Mouse (Mus musculus) hindbrain, embryonic 13.5 days (tissue): ENCODE measurements around the gene Itga11. TPM values are rescaled to one million over a fixed set of nuclear protein-coding genes. Genes with fewer than 3 reads are reported as not detected.

Experiments used
- ATAC-seq: fragments of 200-750 bp; cut with Nextera tagmentation; 2 replicates; pipeline ENCODE4 v1.8.0; 2017; ENCODE audit warnings: moderate TSS enrichment; ENCODE audit not compliant: low FRiP score
- H3K27ac ChIP-seq: fragments of 300-500 bp; sonication (generic); 2 replicates; pipeline ENCODE4 v1.5.1; 2015; ENCODE audit warnings: inconsistent platforms, mild to moderate bottlenecking, moderate library complexity
- H3K27me3 ChIP-seq: fragments of 300-500 bp; sonication (generic); 2 replicates; pipeline ENCODE4 v1.6.1; 2015; ENCODE audit warnings: mild to moderate bottlenecking, inconsistent platforms
- H3K36me3 ChIP-seq: fragments of 300-500 bp; sonication (generic); 2 replicates; pipeline ENCODE4 v1.6.1; 2015; ENCODE audit warnings: mild to moderate bottlenecking, inconsistent platforms
- H3K4me1 ChIP-seq: fragments of 300-500 bp; sonication (generic); replicated peaks from 2 replicates; pipeline ENCODE4 v1.6.1; 2015; ENCODE audit warnings: inconsistent platforms
- H3K4me2 ChIP-seq: fragments of 300-500 bp; sonication (generic); 2 replicates; pipeline ENCODE4 v1.6.1; 2015; ENCODE audit warnings: inconsistent platforms, mild to moderate bottlenecking, moderate library complexity
- H3K4me3 ChIP-seq: fragments of 300-500 bp; sonication (generic); 2 replicates; pipeline ENCODE4 v1.5.1; 2015; ENCODE audit warnings: mild to moderate bottlenecking, inconsistent platforms
- H3K9ac ChIP-seq: fragments of 300-500 bp; sonication (generic); 2 replicates; pipeline ENCODE4 v1.6.1; 2015; ENCODE audit warnings: mild to moderate bottlenecking, inconsistent platforms
- H3K9me3 ChIP-seq: fragments of 300-500 bp; sonication (generic); 2 replicates; pipeline ENCODE4 v1.6.1; 2016; ENCODE audit warnings: inconsistent platforms
- WGBS: fragments of 180-500 bp; shearing (Covaris S2); methylation state at CpG from one replicate; pipeline ENCODE4 v1.1.7; 2015; 5-methylcytosine and 5-hydroxymethylcytosine counted together
- polyA plus RNA-seq: library from polyadenylated mRNA; unstranded; fragments of >200 nt; fragmentation: Nextera tagmentation; extraction: Ambion mirVana; gene quantifications from 2 replicates; pipeline ENCODE4 v1.2.1, GENCODE M21; 2015

The Itga11 gene
- polyA plus RNA-seq, 1 experiment from 2014 or later: 1.7 TPM

- ATAC-seq: no peak
- peaks cover 9% of the 10 kb centered on the region for H3K4me1 ChIP-seq
- H3K27ac ChIP-seq: no peak overlapping the region
- H3K9me3 ChIP-seq: no peaks in the 10 kb centered on the region
- H3K4me2 ChIP-seq: no peak overlapping the region
- 62% methylated on average over 6 of the region's 6 CpGs for WGBS
- H3K4me3 ChIP-seq: no peak overlapping the region
- H3K36me3 ChIP-seq: no peaks in the 10 kb centered on the region
- no peak overlapping the region for H3K9ac ChIP-seq
- no peaks in the 10 kb centered on the region for H3K27me3 ChIP-seq
Measured at GRCm38 (mm10) chr9:62726472-62726871, 48.8 kb downstream of the Itga11 start.

DNA sequence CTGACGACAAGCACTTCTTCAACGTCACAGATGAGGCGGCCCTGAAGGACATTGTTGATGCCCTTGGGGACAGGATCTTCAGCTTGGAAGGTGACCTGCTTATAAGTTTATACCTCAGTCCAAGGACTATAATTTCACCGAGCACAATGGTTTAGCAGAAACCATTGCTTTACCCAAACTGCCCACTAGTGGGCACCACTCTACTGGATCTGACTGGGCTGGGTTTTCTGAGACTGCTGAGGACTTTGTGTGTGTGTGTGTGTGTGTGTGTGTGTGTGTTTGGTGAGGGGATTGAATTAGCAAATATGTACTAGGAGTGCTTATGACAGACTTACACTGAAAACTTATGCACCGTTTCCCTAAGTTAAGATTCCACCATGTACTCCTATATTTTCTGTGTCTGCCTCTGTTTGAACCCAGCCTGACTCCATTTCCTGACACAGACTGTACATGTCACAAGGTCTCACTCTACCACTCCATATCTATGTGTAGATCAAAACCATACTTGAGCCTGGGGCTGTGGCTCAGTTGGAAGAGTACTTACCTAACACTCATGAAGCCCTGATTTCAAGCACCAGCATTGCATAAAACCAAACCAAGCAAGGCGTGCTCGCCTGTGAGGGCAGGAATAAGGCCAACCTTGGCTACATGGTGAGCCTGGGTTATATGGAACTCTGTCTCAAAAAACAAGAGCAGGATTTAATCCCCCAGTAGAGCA, 67.1 kb downstream of the Itga11 start:
- no peak for ATAC-seq
- Histone ChIP-seq H3K4me1 (no peaks in the 10 kb centered on the region), H3K27me3 (0 out of 2 replicates have a peak, but pooled peaks cover 3% of the 10 kb centered on the region), H3K4me2 (no peak overlapping the region), H3K9ac (no peak overlapping the region), H3K9me3 (no peaks in the 10 kb centered on the region), H3K27ac (no peak overlapping the region), H3K36me3 (no peaks in the 10 kb centered on the region), H3K4me3 (no peak overlapping the region)
- WGBS: 54% methylated on average over 7 of the region's 7 CpGs

- H3K9ac ChIP-seq: no peak overlapping the region
- WGBS: 81% methylated on average over 6 of the region's 6 CpGs
- no peaks in the 10 kb centered on the region for H3K4me1 ChIP-seq
- no peak overlapping the region for H3K4me3 ChIP-seq
- no peaks in the 10 kb centered on the region for H3K9me3 ChIP-seq
- H3K27ac ChIP-seq: no peak overlapping the region
- no peaks in the 10 kb centered on the region for H3K36me3 ChIP-seq
- H3K4me2 ChIP-seq: no peak overlapping the region
- H3K27me3 ChIP-seq: 0 out of 2 replicates have a peak, but pooled peaks cover 3% of the 10 kb centered on the region
- ATAC-seq: no peak
Measured at GRCm38 (mm10) chr9:62746646-62747045, 69.0 kb downstream of the Itga11 start.

- Histone ChIP-seq H3K36me3 (no peaks in the 10 kb centered on the region), H3K27me3 (no peaks in the 10 kb centered on the region), H3K9ac (no peak overlapping the region), H3K4me3 (no peak overlapping the region), H3K4me1 (no peaks in the 10 kb centered on the region), H3K27ac (no peak overlapping the region), H3K4me2 (no peak overlapping the region), H3K9me3 (no peaks in the 10 kb centered on the region)
- no peak for ATAC-seq
- 64% methylated on average over 6 of the region's 6 CpGs for WGBS
Measured at GRCm38 (mm10) chr9:62749666-62750065, 72.0 kb downstream of the Itga11 start.

DNA sequence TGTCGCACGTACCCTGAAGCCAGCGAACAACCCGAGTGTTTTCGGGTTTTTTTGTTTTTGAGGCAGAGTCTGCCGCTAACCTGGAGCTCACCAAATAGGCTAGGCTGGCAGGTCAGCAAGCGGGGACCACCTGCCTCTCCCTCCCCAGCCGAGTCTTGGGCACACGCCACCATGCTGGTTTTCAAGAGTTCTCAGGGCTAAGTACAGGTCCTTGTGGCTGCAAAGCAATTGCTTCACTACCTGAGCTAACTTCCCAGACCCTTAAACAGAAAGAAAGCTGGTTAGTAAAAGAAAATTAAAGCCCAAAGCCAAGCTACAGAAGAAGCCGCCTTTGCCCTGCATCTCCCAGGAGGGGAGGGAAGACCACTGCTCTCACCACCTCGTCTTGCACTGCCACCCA, 72.8 kb downstream of the Itga11 start:
- no peak for ATAC-seq
- H3K4me1 ChIP-seq: no peaks in the 10 kb centered on the region
- 90% methylated on average over 11 of the region's 11 CpGs for WGBS
- no peaks in the 10 kb centered on the region for H3K27me3 ChIP-seq
- no peak overlapping the region for H3K4me2 ChIP-seq
- no peaks in the 10 kb centered on the region for H3K36me3 ChIP-seq
- no peak overlapping the region for H3K9ac ChIP-seq
- no peak overlapping the region for H3K27ac ChIP-seq
- no peak overlapping the region for H3K4me3 ChIP-seq
- H3K9me3 ChIP-seq: no peaks in the 10 kb centered on the region

DNA sequence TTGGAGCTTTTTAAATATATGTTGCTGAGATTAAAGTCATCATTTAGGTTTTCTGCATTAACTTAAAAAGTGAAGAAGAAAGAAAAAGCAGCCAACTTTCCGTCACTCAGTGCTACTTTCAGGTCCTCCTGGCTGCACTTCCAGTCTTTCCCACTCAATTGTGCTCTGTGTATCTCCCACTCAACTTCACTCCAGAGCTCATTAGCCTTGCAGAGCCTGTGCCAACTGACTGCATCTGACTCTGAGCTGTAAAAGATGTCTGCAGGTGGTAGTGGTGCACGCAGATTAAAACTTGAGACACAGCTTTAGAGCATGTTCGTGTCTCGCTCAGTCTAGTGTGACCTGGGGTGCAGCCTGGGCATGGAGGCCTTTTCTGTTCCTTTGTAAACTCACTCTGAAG, 80.7 kb downstream of the Itga11 start:
- no peak for ATAC-seq
- H3K27ac ChIP-seq: no peak overlapping the region
- H3K27me3 ChIP-seq: no peaks in the 10 kb centered on the region
- no peak overlapping the region for H3K9ac ChIP-seq
- H3K36me3 ChIP-seq: no peaks in the 10 kb centered on the region
- 74% methylated on average over 4 of the region's 4 CpGs for WGBS
- H3K4me2 ChIP-seq: no peak overlapping the region
- H3K4me3 ChIP-seq: no peak overlapping the region
- H3K9me3 ChIP-seq: no peaks in the 10 kb centered on the region
- H3K4me1 ChIP-seq: no peaks in the 10 kb centered on the region

DNA sequence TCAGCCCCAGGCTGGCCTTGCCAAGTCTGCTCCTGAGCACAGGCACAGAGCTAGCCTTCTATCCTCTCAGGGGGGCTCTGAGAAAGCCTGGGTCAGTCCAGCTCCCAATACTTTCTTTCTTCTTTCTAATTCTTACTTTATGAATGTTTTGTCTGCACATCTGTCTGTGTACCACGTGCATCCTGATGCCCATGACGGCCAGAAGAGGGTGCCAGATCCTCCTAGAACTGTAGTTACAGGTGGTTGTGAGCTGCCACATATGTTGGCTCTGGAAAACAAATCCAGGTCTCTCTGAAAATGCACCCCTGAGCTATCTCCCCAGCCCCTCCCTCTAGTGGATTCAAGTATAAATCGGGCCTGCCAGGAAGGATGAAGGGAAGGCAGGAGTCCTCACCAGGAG, 82.0 kb downstream of the Itga11 start:
- no peaks in the 10 kb centered on the region for H3K9me3 ChIP-seq
- no peak for ATAC-seq
- H3K27me3 ChIP-seq: no peaks in the 10 kb centered on the region
- 55% methylated on average over 3 of the region's 3 CpGs for WGBS
- peaks cover 3% of the 10 kb centered on the region; the same call in 1 of the 2 replicates for H3K4me1 ChIP-seq
- H3K4me2 ChIP-seq: no peak overlapping the region
- H3K9ac ChIP-seq: no peak overlapping the region
- no peaks in the 10 kb centered on the region for H3K36me3 ChIP-seq
- no peak overlapping the region for H3K27ac ChIP-seq
- no peak overlapping the region for H3K4me3 ChIP-seq

DNA sequence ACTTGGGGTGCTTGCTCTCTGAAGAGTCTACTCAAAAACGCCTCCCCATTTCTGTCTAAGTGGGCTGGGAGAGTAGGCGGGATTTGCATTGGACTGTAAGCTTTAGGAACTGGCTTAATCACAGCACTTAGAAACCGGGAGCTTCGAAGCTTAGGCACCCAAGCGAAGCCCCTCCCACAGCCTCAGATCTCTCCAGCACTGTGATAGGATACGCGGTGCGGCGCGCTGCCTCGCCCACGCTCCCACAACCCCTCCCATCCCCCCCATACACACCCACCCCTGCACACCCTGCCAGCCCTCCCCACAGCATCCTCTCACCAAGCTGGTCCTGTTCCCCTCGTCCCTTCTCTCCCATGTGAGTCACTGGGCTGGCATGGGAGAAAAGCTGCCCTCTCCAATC, 85.9 kb downstream of the Itga11 start:
- ATAC-seq: no peak
- H3K4me2 ChIP-seq: peak overlapping the region; percentile 33
- no peaks in the 10 kb centered on the region for H3K27me3 ChIP-seq
- no peak overlapping the region for H3K27ac ChIP-seq
- 20% methylated on average over 13 of the region's 13 CpGs for WGBS
- H3K4me1 ChIP-seq: peaks cover 3% of the 10 kb centered on the region; the same call in 1 of the 2 replicates
- no peaks in the 10 kb centered on the region for H3K9me3 ChIP-seq
- no peaks in the 10 kb centered on the region for H3K36me3 ChIP-seq
- no peak overlapping the region for H3K4me3 ChIP-seq
- H3K9ac ChIP-seq: no peak overlapping the region

GRCm38 (mm10) chr9:62765346-62765745, 87.7 kb downstream of the Itga11 start:
- Histone ChIP-seq H3K27me3 (no peaks in the 10 kb centered on the region), H3K9ac (no peak overlapping the region), H3K4me1 (peaks cover 3% of the 10 kb centered on the region; the same call in 1 of the 2 replicates), H3K4me3 (no peak overlapping the region), H3K36me3 (no peaks in the 10 kb centered on the region), H3K9me3 (no peaks in the 10 kb centered on the region), H3K27ac (0 out of 2 replicates have a peak overlapping the region, but pooled peaks have one; percentile 5), H3K4me2 (no peak overlapping the region)
- 76% methylated on average over 4 of the region's 4 CpGs for WGBS
- no peak for ATAC-seq

GRCm38 (mm10) chr9:62767464-62767863, 89.8 kb downstream of the Itga11 start:
- Histone ChIP-seq H3K27ac (no peak overlapping the region), H3K4me1 (peaks cover 3% of the 10 kb centered on the region; the same call in 1 of the 2 replicates), H3K36me3 (no peaks in the 10 kb centered on the region), H3K9me3 (no peaks in the 10 kb centered on the region), H3K9ac (no peak overlapping the region), H3K4me3 (no peak overlapping the region), H3K4me2 (no peak overlapping the region), H3K27me3 (no peaks in the 10 kb centered on the region)
- no peak for ATAC-seq
- 77% methylated on average over 17 of the region's 17 CpGs for WGBS

DNA sequence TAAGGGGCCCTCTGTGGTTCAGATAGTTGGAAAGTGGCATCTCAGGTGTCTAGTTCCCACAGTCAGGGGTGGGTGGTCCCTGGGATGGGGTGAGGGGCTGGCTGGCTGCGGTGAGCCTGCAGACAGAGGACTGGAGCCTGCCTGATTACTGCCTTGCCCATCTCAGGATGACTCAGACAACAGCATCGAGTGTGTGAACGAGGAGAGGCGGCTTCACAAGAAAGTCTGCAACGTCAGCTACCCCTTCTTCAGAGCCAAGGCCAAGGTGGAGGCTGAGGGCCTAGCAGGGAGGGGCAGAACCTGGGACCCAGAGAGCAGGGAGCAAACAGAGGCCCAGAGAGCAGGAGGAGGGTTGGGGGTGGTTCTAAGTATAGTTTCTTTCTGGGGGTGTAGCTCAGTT, 90.7 kb downstream of the Itga11 start:
- Histone ChIP-seq H3K9ac (no peak overlapping the region), H3K36me3 (no peaks in the 10 kb centered on the region), H3K27me3 (no peaks in the 10 kb centered on the region), H3K9me3 (no peaks in the 10 kb centered on the region), H3K4me1 (peaks cover 3% of the 10 kb centered on the region; the same call in 1 of the 2 replicates), H3K4me3 (no peak overlapping the region), H3K27ac (no peak overlapping the region), H3K4me2 (no peak overlapping the region)
- WGBS: 86% methylated on average over 5 of the region's 5 CpGs
- ATAC-seq: no peak

DNA sequence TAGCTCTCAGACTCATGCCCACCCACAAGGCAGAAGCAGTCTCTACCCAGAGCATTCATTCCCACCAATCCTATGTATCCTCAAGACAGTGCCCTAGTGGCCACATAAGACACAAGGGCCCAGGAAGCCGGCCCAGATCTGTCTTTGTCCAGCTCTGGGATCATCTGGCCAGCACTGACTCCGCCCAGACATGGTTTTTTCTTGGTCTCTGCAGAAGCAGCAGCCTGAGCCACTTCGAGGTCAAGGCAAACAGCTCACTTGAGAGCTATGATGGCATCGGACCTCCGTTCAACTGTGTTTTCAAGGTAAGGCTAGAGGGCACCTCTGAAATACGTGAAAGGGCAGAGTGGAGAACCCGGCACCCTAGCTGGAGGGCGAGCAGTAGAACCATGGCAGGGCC, 95.1 kb downstream of the Itga11 start:
- no peak overlapping the region for H3K27ac ChIP-seq
- H3K36me3 ChIP-seq: no peaks in the 10 kb centered on the region
- H3K4me1 ChIP-seq: no peaks in the 10 kb centered on the region; the same call in 1 of the 2 replicates
- ATAC-seq: no peak
- 84% methylated on average over 8 of the region's 8 CpGs for WGBS
- no peaks in the 10 kb centered on the region for H3K9me3 ChIP-seq
- no peak overlapping the region for H3K4me3 ChIP-seq
- no peak overlapping the region for H3K4me2 ChIP-seq
- no peaks in the 10 kb centered on the region for H3K27me3 ChIP-seq
- no peak overlapping the region for H3K9ac ChIP-seq

- Histone ChIP-seq H3K9ac (no peak overlapping the region), H3K4me3 (no peak overlapping the region), H3K9me3 (no peaks in the 10 kb centered on the region), H3K27me3 (no peaks in the 10 kb centered on the region), H3K4me2 (no peak overlapping the region), H3K4me1 (no peaks in the 10 kb centered on the region; the same call in 1 of the 2 replicates), H3K36me3 (no peaks in the 10 kb centered on the region), H3K27ac (no peak overlapping the region)
- ATAC-seq: no peak
- 72% methylated on average over 4 of the region's 4 CpGs for WGBS
Measured at GRCm38 (mm10) chr9:62775464-62775863, 97.8 kb downstream of the Itga11 start.
